Mouse (Mus musculus) lung, adult 2 months (tissue): Measurements from ENCODE around the gene Mum1.

Experiments used
- CTCF ChIP-seq: fragments of 200-500 bp; IDR thresholded peaks from 2 replicates; pipeline ENCODE4 v1.5.1; 2011; ENCODE audit warnings: mild to moderate bottlenecking, low read length, control low read depth; ENCODE audit not compliant: insufficient read depth
- POLR2A ChIP-seq: fragments of 200-500 bp; IDR thresholded peaks from 2 replicates; pipeline ENCODE4 v1.6.1; 2011; ENCODE audit warnings: low read depth, mild to moderate bottlenecking, control low read depth, low read length, borderline replicate concordance; ENCODE audit errors: extremely low read depth

DNA sequence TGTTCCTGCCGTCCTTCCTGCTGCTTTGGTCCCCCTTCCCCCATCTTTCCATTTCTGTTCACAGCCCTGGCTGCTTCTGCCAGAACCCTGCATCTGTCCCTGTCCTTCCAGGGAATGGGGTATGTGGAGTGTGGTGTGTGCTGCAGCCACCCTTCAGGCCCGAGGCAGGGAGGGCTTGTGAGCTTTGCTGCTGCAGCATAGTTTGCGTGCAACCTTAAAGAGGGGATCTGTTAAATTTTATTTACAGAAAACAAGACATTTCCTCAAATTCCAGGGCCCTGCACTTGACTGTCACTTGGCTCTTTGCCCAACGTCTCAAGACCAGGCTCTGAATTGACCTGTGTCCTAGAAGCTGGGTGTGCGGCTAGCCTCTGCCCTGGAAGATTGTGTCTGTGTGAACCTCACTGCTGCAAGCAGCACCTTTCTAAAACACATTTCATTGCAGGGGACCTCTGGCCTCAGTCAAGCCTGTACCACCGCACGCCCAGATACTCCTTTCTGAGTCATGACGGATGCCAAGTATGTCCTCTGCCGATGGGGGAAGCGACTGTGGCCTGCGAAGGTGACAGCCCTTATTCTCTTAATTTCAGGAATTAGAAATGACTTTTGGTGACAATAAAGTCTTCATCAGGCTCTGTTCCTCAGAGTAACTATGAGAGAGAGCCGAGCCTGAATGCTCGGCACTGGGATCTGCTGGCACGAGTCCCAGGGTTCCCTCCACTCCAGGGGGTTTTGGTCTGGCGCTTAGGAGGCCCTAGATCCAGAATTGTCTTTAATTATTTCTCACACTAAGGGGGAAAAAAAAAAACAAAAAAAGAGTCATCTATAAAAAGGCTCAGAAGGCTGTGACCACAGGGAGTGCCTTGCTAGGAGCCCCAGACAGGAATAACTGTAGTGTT lies 1.9 kb downstream of the Mum1 start:
- TF ChIP-seq CTCF (no peak), POLR2A (no peak)
